Mouse (Mus musculus) embryo, embryonic 10 days (tissue): ENCODE measurements around the gene Zfp523.

Experiments
- DNase-seq: peaks from one replicate; pipeline ENCODE4 v3.0.0-alpha.2; 2015; ENCODE audit warnings: low spot score

Zfp523 gene

DNA sequence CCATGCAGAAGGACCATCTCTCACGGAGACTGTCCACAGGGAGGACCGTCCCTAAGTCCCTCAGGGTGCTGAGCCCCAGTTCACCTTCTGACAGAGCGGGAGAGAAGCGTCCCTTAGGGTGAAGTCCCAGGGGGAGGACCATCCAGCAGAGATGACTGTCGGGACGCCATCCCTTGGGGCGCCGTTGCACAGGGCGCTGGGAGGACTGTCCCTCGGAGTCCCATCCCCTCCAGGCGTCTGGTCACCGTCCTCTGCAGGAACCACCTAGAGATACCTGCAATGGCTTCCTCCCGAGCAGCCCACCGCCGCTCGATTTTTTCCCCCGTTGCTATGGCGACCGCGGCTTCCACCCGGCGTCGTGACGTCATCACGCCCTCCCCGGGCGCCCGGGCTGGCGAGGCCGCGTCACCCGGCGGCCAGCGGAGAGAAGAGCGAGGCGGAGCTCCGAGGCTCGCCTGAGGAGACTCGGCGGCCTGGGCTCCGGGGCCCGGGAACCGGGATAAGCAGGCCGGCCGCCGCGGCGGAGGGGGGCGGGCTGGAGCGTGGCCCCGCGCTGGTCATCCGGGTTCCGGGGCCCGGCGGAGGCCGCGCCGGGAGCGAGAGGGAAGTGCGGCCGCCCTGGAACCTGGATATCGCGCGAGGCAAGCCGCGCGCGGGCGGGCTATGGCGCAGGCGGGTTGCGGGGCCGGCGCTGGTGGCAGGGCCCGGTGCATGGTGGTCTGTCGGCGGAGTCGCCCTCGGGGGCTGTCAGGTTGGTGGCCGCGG lies at the start of gene Zfp523:
Gene Zfp523, plus strand, starts transcription at position 355 of the 765 bp plus-strand sequence.
- DNase-seq = peak; percentile 93

GRCm38 (mm10) chr17:28129796-28130195 lies 47.1 kb upstream of the Zfp523 start:
- no peak for DNase-seq

DNA sequence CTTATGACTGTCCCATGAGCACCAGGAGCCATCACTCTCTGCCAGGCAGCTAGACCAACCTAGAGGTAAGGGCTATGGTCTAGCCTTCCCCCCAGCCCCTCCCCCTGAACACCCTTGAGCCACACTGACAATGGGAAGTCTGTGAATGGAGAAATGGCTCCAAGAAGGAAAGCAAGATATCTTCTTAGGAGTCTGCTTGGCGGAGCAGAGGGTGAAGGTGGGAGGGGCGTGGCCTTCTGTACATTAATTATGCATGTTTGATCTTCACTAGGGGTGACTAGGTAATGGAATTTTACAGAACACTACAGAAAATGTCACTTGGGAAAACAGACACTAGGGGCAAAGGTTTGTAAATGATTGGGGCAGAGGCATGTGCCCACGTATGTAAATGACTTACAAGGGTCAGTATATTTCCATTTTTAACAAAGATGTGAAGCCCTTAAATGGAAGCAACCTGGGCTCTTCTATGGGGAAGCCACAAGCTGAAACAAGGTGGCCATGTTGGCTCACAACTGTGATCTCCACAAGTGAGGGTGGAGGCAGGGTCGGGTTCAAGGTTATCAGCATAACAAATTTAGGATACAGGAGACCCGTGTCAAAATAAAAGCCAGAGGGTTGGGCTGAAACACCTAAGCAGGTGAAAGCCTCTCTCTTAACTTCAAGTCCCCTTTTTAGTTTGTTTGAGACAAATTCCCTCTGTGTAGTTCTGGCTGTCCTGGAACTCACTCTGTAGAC lies 46.4 kb upstream of the Zfp523 start:
- no peak for DNase-seq

DNA sequence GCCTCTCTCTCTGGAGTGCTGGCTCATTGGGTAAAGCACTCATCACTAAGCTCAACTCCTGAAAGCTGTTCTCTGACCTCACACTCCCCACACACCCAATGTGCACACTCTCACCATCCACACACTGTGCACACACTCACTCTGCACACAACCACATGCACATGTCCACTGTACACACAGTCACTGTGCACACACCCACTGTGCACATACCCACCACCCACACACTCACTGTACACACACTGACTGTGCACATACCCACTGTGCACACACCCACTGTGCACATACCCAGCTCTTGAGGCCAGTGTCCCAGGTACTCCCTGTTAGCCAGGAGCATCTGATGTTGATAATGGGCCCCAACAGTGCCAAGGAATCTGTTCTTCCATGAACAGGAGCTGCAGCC lies 45.8 kb upstream of the Zfp523 start:
- DNase-seq = no peak

DNA sequence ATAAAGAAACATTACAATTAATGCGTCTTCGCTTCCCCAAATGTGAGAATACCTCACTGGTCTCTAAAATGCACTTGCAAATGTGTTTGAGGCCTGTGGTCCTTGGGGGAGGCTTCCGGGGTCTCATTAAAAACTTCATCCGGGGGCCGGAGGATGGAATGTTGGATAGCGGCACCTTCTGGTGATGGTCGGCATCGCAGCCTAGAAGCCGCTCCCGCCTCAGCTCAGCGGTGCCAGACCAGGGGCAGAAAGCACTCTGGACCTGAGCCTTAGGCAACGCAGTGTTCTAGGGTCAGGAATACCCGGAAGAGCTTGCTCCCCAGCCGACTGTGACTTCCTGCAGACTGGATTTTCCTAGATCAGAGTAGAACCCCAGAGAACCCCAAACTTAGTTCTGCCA lies 43.7 kb upstream of the Zfp523 start:
- DNase-seq = peak; percentile 83

DNA sequence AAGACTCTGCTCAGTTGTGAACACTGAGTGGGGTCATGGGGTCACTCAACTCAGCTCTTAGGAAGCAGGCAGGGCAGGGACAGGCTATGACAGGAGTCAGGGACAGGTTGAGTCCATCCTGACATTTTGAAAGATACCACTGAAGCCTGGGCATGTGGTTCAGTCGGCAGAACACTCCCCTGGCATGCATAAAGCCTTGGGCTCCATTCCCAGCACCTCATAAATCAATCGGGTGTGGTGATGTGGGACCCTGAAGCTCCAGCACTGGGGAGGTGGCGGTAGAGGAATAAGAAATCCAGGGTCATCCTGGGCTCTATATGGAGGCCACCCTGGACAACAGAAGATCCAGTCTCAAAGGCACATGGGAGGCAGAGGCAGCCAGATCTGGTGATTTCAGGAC lies 41.4 kb upstream of the Zfp523 start:
- no peak for DNase-seq

- DNase-seq = no peak
These were observed 40.7 kb upstream of the Zfp523 start for GRCm38 (mm10) chr17:28136266-28136665.

- no peak for DNase-seq
These were observed 38.9 kb upstream of the Zfp523 start for GRCm38 (mm10) chr17:28138013-28138412.

- DNase-seq = peak; percentile 36
These were observed 38.2 kb upstream of the Zfp523 start for GRCm38 (mm10) chr17:28138685-28139084.

DNA sequence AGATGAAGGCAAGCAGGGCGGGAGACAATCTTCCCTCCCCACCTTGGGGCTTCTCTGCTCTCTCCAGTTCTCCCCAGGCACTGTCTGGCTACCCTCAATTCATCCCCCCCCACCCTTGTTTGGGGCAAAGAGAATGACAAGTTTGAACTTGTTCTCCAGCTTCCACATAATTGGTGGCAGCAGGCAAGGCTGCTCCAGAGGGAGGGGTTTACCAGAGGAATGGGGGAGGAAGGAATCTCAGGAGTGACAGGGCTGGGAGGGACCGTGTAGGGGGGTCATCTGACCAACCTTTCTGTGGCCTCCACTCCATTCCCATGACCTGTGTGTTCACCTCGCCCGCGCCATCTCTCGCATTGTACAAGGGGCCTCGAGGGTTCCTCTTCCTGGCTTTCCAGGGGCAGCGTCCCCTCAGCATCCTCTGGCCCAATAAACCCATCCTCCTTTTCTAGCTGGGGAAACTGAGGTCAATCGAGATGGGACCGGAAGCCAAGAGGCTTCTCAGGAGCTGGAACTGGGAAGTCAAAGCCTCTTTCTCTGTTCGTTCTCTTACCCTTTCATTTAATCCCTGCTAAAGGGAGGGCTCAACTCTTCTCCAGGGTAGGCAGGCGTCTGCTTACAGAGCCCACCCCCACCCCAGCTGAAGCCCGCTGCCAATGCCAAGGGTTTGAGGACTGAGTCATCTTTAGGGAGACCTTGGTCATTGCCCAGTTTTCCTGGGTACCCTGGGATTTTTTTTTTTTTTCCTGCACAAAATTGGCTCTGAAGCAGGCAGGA lies 36.3 kb upstream of the Zfp523 start:
- DNase-seq = peak; percentile 66

DNA sequence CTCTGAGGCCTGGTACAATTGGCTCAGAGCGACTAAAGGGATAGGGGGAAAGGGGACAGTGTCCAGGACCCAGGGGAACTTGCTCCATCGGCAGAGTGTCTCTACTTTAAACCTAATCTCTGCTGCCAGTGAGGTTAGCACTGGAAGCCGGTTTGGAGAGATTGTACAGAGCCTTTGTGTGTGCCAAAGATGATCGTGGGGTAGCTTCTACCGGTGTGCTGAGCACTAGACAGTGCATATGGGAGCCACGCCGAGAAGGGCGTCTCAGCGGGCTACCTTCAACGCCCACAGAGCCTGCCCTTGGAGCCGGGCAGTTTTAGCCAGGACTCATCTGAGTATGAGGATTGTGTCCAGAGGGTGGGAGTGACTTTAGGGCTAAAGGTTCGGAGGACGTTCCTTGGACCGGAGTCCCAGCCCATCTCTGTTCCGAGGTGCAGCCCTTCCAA lies 35.7 kb upstream of the Zfp523 start:
- DNase-seq = no peak

DNA sequence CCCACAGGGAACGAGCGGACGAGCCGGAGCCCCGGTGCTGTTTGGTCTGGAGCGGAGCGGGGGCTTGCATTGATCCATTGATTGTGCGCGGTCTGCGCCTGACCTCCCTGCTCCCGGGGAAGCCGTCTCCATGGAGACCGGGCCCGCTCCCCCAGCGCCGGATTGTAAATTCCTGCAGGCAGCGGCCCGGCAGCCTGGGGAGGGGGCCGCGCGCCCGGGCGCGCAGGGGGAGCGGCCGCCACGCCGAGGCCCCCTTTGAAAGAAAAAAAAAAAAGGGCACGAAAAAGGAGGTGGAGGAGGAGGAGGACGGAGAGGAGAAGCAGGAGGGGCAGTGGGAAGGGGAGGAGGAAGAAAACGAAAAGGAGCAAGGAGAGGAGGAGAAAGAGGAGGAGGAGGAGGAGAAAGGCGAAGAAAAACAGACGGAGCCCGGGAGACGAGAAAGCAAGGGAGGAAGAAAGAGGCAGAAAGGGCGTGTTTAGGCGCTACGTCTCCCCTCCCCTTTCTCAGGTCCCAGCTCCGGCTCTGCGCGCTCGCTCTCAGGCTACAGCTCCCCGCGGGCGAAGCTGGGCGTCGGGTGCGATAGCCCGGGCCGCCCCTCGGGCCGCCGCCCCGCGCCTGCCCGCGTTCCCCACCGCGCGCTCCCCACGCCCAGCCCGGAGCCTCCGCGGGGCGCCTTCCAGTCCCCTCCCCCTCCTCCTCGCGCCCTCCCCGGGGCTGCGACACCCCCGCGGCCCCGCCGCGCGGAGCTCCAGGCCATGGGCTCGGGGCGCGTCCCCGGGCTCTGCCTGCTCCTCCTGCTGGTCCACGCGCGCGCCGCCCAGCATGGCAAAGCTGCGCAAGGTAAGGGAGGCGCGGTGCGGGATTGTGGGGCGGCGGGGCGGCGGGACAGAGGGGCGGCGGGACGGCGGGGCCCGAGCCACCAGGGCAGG lies 34.9 kb upstream of the Zfp523 start, which contains the start of gene Scube3:
Gene Scube3, plus strand, starts transcription at position 371 of the 929 bp plus-strand sequence.
- DNase-seq = peak; percentile 84

DNA sequence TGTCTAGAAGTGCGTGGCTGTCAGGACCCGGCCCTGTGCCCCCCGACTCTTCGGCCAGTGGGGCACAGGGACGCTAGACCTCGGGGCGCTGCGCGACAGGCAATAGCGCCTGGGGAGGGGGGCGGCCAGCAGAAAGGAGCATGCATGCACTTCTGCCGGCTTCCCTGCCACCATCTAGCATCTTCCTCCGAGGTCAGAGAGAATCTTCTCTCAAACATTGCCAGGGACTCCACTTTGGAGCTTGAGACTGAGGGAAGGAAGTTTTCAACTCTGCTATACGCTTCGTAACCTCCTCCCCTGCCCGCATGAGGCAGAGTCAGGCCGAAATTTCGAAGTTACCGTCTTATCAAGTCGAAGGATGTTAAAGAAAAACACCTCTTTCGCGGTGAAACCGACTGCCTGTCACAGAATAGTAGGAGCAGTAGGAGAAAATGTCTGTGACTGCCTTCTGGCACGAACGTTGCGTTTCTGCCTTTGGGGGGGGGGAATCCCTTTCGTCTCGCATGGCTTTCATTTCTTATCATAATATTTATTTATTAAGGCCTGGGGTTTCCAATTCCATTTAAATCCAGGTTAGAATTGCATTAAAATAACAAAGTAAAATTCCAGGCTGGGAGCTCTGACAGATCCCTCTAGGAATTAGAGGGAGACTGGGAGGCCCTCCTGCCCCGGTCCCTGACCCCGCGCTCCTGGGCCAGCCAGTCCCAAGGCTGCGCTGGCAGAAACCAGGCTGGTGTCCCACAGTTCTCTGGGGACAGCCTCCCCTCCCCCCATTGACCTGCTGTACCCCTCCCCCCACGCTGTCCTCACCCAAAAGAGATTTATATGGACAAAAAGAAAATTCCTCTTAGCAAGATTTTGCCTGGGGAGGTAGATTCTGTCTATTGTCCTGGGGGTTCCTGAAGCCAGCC lies 34.0 kb upstream of the Zfp523 start:
- DNase-seq = peak; percentile 69

GRCm38 (mm10) chr17:28143751-28144150 lies 33.2 kb upstream of the Zfp523 start:
- DNase-seq = peak; percentile 77

DNA sequence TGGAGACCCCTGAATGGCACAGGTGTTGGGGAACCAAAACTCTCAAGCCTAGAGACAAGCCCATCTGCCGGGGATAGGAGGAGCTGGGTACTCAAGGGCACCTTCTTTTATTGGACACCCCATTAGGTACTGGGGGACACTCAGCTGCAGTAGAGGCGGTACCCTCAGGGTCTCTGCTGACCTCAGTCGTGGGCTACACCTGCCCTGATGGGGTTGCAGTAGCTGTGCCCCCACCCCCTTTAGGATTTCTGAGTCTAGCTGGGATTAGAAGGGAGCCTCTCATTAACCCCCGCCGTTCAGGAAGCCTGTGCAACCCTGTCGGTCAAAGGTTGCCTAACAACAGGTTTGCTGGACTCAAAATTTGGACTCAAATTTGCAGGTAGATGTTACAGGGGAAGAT lies 32.7 kb upstream of the Zfp523 start:
- DNase-seq = no peak

DNA sequence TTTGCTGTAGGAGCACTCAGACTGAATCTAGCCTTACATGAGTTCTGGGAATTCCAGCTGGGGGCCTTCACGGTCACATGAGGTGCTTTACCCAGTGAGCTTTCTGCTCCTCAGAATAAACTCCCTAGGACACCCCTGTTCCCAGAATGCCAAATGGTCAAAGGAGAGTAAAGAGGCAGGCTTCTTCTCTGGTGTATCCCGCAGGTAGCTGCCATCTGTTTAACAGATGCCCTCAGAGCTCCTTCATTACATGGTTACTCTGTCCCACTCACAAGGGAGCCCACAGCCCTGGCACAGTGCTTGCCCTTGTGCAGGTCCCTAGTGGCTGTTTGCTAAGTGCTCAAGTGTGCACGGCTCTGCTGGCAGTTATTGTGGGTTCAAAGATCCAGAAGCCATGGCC lies 28.6 kb upstream of the Zfp523 start:
- no peak for DNase-seq

GRCm38 (mm10) chr17:28149734-28150133 lies 27.2 kb upstream of the Zfp523 start:
- DNase-seq = no peak

- no peak for DNase-seq
These were observed 26.5 kb upstream of the Zfp523 start for GRCm38 (mm10) chr17:28150456-28150855.

- no peak for DNase-seq
These were observed 23.8 kb upstream of the Zfp523 start for GRCm38 (mm10) chr17:28153095-28153494.

- DNase-seq = no peak
These were observed 22.0 kb upstream of the Zfp523 start for GRCm38 (mm10) chr17:28154970-28155369.
